Mouse (Mus musculus) cerebellum, adult 9-11 months (tissue): ENCODE data around the gene Ltb4r2.

ENCODE experiments used
- DNase-seq: peaks from one replicate; pipeline ENCODE4 v3.0.0; 2022

The Ltb4r2 gene

GRCm38 (mm10) chr14:55783171-55783957 lies 22.1 kb downstream of the Ltb4r2 start:
- no peak for DNase-seq

- no peak for DNase-seq
Measured at GRCm38 (mm10) chr14:55783958-55784235, 22.7 kb downstream of the Ltb4r2 start, which contains the start of gene Adcy4. Gene Adcy4 (minus strand): TSS chr14:55784095.

GRCm38 (mm10) chr14:55785195-55785594 lies 24.0 kb downstream of the Ltb4r2 start:
- DNase-seq: no peak

- no peak for DNase-seq
Measured at GRCm38 (mm10) chr14:55787731-55788130, 26.5 kb downstream of the Ltb4r2 start.

- no peak for DNase-seq
Measured at GRCm38 (mm10) chr14:55788256-55789050, 27.2 kb downstream of the Ltb4r2 start, which contains the start of gene Ripk3. Gene Ripk3 (minus strand): TSS chr14:55788865.

GRCm38 (mm10) chr14:55793461-55793860 lies 32.2 kb downstream of the Ltb4r2 start:
- DNase-seq: no peak

- no peak for DNase-seq
Measured at GRCm38 (mm10) chr14:55793946-55794345, 32.7 kb downstream of the Ltb4r2 start.

- no peak for DNase-seq
Measured at GRCm38 (mm10) chr14:55795380-55796163, 34.3 kb downstream of the Ltb4r2 start.
